Mouse (Mus musculus) bone marrow macrophage, adult 2 months (primary cell): Measurements from ENCODE around the gene Myo15b.

Experiments used
- CTCF ChIP-seq: IDR thresholded peaks from 2 replicates; pipeline ENCODE4 v1.5.1; 2012; ENCODE audit warnings: low read depth, mild to moderate bottlenecking, low read length, moderate library complexity
- POLR2A ChIP-seq: IDR thresholded peaks from 2 replicates; pipeline ENCODE4 v1.6.1; 2012; ENCODE audit warnings: mild to moderate bottlenecking, low read depth, low read length, borderline replicate concordance

DNA sequence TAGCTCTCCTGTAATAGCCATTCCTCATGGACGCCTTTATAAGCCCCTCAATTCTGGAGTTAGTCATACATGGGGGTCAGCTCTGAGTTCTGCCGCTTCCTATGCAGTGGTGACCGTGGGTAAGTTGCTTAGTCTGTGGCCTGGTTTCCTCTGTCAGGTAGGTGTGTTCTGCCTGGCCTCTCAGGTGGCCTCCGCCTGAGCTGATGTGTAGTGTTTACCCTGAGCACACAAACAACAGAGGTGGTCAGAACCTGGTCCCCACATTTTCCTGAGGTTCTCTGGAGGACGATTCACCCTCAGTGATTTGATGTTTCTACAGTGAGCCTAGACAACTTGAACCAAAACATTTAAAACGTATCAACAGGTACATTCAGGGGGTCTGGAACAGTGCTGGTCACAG is 26.1 kb upstream of the Myo15b start:
- TF ChIP-seq POLR2A (no peak), CTCF (no peak)
